Mouse (Mus musculus) gastrocnemius, adult 8-10 months (tissue): ENCODE measurements around the gene Chtf18. TPM values are rescaled to one million over a fixed set of nuclear protein-coding genes. Genes with fewer than 3 reads are reported as not detected.

Source experiments
- DNase-seq, 2 experiments: peaks; one replicate each; pipeline ENCODE4 v3.0.0; 2022; ENCODE audit warnings: low spot score in 2 of 2
- total RNA-seq, 4 experiments: library from RNA; stranded (reverse); gene quantifications; 2 replicates each; pipeline ENCODE4 v1.2.4; 2022

Chtf18 gene
- total RNA-seq, 4 experiments from 2014 or later, result 0.87 to 1.4 (median 0.94) TPM

- DNase-seq, result no peak
These were observed 8.5 kb upstream of the Chtf18 start, which contains the start of gene Mslnl for GRCm38 (mm10) chr17:25735745-25736144. TSS of gene Mslnl (plus strand) at chr17:25736042.

GRCm38 (mm10) chr17:25735246-25735645 is 8.0 kb upstream of the Chtf18 start:
- no peak for DNase-seq

GRCm38 (mm10) chr17:25732082-25732481 is 4.9 kb upstream of the Chtf18 start:
- peak; percentile 68 to 72 for DNase-seq

DNA sequence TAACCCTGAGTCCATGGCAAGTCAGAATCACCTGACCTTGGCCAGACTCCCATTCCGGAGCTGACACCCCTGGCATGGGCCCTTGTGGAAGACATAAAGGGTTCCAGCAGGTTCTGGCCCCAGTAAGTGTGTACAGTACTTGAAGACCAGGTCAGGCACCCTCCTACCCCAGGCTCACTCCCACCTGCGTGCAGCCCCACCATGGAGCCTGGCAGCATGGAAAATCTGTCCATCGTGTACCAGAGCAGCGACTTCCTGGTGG is 721 bp upstream of the Chtf18 start:
- peak in 1 of 2 experiments; percentile 12 for DNase-seq

DNA sequence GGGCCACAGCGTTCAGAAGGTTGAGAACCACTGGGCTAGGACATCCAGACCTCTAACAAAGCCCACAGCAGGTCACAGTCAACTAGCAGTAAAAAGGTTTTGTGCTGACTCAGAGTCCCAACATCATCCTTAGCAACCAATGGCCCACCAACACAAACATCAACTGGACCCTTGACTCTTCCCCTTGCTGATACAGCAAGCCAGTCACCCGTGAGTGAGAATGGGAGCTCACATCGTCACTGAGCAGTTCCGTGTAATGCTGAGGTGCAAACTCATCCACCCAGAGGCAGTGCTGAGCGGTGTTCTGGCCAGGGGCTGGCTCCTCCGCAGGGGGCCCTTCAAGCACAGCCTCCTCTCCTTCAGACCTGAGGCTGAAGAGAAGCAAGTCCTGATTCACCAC is 2.0 kb downstream of the Chtf18 start:
- DNase-seq, result no peak

DNA sequence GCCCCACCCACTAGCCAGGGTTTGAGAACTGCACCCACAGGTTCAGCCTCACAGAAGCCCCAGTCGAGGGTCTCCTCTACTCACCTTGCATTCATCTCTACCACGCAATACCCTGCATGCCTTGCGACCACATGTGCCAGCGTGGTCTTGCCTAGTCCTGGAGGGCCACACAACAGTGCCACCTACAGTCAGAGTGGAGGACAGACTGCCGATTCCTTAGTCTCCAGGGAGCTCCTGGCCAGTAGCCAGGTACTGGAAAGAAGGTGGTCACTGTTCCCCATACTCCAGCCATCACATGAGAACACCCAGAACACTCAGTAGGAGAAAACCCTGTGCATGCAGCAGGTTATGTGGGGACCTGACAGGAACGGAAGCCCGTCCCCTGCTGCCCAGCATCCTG is 3.3 kb downstream of the Chtf18 start:
- DNase-seq, result no peak

GRCm38 (mm10) chr17:25723470-25723869 is 3.7 kb downstream of the Chtf18 start:
- no peak for DNase-seq

GRCm38 (mm10) chr17:25721476-25721875 is 5.7 kb downstream of the Chtf18 start:
- DNase-seq, result no peak

DNA sequence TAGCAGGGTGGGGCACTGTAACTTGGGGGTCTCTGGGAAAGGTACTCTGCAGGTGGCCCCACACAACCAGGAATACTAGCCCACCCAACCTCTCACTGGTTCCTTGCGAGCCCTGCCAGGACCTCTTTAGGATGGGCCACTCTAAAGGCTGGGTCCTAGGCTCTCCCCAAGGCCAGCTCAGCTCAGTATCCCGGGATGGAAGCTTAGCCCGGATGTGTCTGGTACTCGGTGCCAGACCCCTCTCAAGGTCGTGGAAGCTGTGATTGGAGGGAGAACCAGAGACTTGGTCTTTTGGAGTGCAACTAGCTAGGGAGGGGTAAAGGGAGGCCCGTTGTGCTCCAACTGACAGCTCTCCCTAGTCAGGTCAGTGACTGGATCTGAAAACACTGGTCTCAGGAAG is 9.5 kb downstream of the Chtf18 start:
- DNase-seq, result no peak

DNA sequence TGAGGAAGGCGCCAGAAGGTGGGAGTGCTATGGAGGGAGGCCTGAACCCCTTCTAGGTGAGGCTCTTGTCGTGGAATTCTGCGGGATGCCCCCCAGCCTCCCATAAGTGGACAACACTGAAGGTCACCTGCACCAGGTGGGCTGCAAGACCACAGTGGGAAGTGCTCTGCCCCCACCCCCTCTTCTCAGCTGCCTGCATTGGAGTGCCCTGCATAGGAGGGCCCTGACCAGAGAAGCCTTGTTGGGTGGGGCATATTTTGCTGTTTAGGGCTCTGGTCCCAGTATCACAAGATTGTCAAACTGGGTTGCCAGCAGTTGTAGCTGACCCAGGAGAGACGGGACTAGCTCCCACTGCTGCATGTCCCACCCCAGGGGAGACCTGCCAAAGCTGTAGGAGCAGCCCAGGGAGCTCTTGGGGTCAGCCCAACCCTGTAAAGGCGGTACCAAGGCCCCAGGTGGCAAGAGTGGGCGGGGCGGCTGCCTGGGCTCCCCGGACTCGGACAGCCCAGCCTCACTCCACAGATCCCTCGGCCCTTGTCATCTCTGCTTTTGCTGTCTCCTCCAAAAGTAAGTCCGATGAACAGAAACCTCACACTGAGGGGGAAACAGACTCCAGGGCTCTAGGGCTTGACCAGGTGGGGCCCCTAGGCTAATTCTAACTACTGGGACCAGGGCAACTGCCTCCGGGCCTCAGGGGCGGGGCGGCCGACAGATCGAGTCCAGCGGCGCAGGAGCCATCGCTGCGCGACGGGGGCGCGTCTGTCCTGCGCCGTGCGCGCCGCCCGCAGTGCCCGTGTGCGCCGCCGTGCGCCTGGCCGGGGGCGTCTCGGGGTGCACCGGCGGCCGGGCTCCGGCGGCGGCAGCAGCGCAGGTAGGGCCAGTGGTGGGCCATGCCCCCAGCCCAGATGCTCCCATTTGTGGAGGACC is 10.2 kb downstream of the Chtf18 start, which contains the start of gene Gng13:
Gene Gng13, plus strand, starts transcription at position 461 of the 927 bp plus-strand sequence.
- no peak for DNase-seq

DNA sequence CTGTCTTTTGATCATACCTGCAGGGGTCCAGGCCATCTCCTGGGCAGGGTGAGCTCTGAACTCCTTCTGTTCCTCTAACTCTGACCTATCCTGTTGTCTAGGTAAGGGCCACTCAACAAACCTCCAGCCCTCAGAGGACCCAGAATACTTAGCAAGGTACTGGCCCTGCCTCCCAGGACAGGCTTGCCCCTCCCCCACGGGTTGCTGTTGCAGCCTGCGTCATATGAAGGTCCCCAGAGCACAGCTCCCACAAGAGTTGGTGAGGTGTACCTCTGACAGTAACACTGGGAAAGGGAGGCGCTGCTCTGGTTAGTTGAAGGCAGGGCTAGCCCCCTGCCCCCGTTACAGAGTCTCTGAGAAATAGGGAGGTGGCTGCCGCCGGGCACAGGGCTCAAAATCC is 11.1 kb downstream of the Chtf18 start:
- DNase-seq, result no peak

DNA sequence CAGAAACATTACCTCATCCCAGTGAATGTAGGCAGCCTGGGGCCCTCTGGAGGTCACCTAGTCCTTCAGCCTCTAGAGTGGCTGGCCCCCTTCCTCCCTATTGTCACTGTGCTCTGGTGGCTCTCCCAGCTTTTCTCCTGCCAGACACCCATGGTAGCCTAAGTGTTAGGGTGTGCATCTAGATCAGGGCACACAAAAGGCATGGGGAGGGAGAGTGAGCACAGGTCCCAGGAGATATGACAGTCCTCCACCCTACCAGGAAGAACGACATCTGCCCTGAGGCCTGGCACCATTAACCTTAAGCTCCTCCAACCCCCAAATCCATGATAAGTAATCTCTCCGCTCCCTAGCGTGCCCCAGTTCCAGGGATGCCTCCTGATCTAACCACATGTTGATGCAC is 11.6 kb downstream of the Chtf18 start:
- no peak for DNase-seq

GRCm38 (mm10) chr17:25711136-25711535 is 16.1 kb downstream of the Chtf18 start:
- DNase-seq, result no peak

GRCm38 (mm10) chr17:25709994-25710393 is 17.2 kb downstream of the Chtf18 start:
- DNase-seq, result no peak

DNA sequence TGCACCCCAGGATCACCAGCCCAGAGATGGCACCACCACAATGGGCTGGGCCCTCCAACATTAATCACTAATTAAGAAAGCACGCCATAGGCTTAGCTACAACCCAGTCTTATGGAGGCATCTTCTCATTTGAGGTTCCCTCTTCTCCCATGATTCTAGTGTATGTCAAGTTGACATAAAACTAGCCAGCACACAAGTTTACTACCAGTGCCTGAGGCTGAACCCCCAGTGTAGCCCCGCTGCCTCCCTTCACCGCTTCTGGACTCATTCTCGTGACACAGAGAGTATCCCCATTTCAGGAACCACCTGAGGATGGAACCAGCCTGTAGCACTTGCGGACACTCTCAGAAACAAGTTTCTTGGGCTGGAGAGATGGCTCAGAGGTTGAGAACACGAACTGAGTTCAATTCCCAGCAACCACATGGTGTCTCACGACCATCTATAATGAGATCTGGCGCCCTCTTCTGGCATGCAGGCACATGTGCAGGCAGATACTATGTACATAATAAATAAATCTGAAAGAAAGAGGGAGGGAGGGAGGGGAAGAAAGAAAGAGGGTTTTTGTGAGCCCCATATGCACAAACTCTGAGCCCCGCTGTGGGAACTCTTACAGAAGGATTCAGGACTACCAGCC is 26.2 kb downstream of the Chtf18 start:
- DNase-seq, result no peak

- peak; percentile 30 to 43 for DNase-seq
These were observed 28.8 kb downstream of the Chtf18 start for GRCm38 (mm10) chr17:25698446-25698845.

GRCm38 (mm10) chr17:25696263-25696662 is 31.0 kb downstream of the Chtf18 start:
- DNase-seq, result no peak

DNA sequence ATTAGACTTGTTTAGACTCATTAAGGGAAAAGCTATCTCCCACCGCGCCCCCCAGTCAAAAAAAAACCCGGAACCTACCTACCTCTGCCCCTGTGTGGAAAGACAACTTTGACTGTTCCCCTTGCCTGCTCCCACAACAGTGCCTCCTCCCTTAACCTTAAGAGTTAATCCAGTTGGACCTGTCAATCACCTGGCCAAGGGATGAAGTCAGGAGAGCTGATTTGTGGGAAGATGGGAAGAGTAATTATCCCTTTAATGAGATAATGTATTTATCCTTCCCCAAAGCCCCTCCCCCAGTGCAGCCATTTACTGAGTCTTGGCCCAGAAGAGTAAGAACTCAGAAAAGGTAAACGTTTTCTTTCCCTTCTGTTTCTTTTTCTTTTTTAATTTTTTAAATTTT is 38.3 kb downstream of the Chtf18 start:
- DNase-seq, result no peak

- DNase-seq, result no peak
These were observed 40.9 kb downstream of the Chtf18 start for GRCm38 (mm10) chr17:25686323-25686722.

GRCm38 (mm10) chr17:25681636-25682035 is 45.6 kb downstream of the Chtf18 start:
- DNase-seq, result no peak

DNA sequence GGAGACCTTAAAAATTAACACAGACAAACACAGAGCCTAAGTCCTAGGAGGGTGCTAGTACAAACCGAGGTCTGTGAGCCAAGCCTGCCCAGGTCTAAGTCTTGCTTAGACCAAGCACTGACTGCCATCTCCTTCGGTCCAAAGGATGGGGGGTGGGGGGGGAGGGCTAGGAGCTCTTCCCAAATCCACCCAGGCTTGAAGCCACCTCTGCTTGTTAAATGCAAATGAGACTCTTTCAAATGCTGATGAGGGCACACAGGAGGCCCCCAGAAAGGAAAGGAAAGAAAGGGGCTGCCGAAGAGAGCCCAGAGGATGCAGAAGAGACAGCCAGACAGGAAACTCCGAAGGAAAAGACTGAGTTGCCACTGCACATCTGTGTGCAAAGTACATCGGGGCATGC is 47.4 kb downstream of the Chtf18 start:
- no peak for DNase-seq

DNA sequence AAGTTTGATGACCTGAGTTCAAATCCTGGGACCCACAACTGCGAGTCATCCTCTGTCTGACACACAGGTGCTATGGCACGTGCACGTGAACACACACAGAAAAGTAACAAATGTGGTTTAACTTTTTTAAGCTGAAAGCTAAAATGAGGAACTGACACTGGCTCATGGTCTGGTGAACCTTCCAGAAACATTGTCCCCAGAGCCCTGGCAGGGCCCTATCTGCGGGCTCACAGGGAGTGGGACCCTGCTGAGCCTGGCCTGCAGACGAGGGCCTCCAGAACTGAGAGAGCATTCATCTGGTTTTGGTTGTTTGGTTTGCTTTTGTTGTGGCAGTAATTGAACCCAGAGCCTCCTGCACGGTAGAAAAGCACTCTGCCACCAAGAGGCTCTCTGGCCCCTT is 49.2 kb downstream of the Chtf18 start:
- no peak for DNase-seq

GRCm38 (mm10) chr17:25672982-25673381 is 54.2 kb downstream of the Chtf18 start:
- DNase-seq, result no peak
